Mouse (Mus musculus) megakaryocyte, adult 5-6 weeks (primary cell): ENCODE results near the gene Mypop. TPM values are rescaled to one million over a fixed set of nuclear protein-coding genes. Genes with fewer than 3 reads are reported as not detected.

ENCODE experiments used
- ATAC-seq: 2 replicates; pipeline ENCODE4 v1.8.0; 2016; ENCODE audit warnings: mild to moderate bottlenecking, inconsistent platforms; ENCODE audit not compliant: poor library complexity, severe bottlenecking
- total RNA-seq, 2 experiments: library from RNA; stranded (forward) in 1 of 2; stranded (reverse) in 1 of 2; fragments of 153-499, 151-499 nt in 1 of 2; fragments of 221-1000, 200-1000 nt in 1 of 2; gene quantifications; 2 replicates each; pipeline versions ENCODE4 v1.2.3 to v1.2.4; 2015 to 2017

The Mypop gene
- total RNA-seq (2015) (0.25 TPM in 1 of 2 replicates, not detected in the other), total RNA-seq (2017) (0.15 and 0.24 TPM in 2 replicates)

- ATAC-seq = peak; percentile 94
Measured at GRCm38 (mm10) chr7:18990601-18991295, at the start of gene Mypop. Gene Mypop, plus strand, starts transcription at chr7:18991245.

- no peak for ATAC-seq
Measured at GRCm38 (mm10) chr7:18942376-18942775, 48.7 kb upstream of the Mypop start.

GRCm38 (mm10) chr7:18942815-18943214, 48.2 kb upstream of the Mypop start:
- ATAC-seq = no peak

GRCm38 (mm10) chr7:18948151-18948550, 42.9 kb upstream of the Mypop start:
- ATAC-seq = no peak

- ATAC-seq = no peak
Measured at GRCm38 (mm10) chr7:18949781-18950522, 41.1 kb upstream of the Mypop start.

- ATAC-seq = no peak
Measured at GRCm38 (mm10) chr7:18950523-18951315, 40.3 kb upstream of the Mypop start.

- no peak for ATAC-seq
Measured at GRCm38 (mm10) chr7:18951397-18951796, 39.6 kb upstream of the Mypop start.

GRCm38 (mm10) chr7:18957569-18958383, 33.3 kb upstream of the Mypop start:
- no peak for ATAC-seq

GRCm38 (mm10) chr7:18958384-18958766, 32.7 kb upstream of the Mypop start:
- ATAC-seq = no peak

- ATAC-seq = no peak
Measured at GRCm38 (mm10) chr7:18959446-18959845, 31.6 kb upstream of the Mypop start.

- no peak for ATAC-seq
Measured at GRCm38 (mm10) chr7:18962171-18962792, 28.8 kb upstream of the Mypop start.

GRCm38 (mm10) chr7:18962795-18963194, 28.2 kb upstream of the Mypop start:
- ATAC-seq = no peak

GRCm38 (mm10) chr7:18963294-18963843, 27.7 kb upstream of the Mypop start:
- ATAC-seq = no peak

GRCm38 (mm10) chr7:18965312-18965711, 25.7 kb upstream of the Mypop start:
- ATAC-seq = no peak

GRCm38 (mm10) chr7:18967603-18968002, 23.4 kb upstream of the Mypop start:
- no peak for ATAC-seq

- ATAC-seq = no peak
Measured at GRCm38 (mm10) chr7:18970956-18971355, 20.1 kb upstream of the Mypop start.

- ATAC-seq = no peak
Measured at GRCm38 (mm10) chr7:18978381-18978780, 12.7 kb upstream of the Mypop start.

GRCm38 (mm10) chr7:18986503-18986902, 4.5 kb upstream of the Mypop start:
- no peak for ATAC-seq

- no peak for ATAC-seq
Measured at GRCm38 (mm10) chr7:18987100-18987499, 3.9 kb upstream of the Mypop start, which contains the start of gene Nanos2. Gene Nanos2, plus strand, starts transcription at chr7:18987400.

GRCm38 (mm10) chr7:18987747-18988146, 3.3 kb upstream of the Mypop start:
- ATAC-seq = no peak
